Mouse (Mus musculus): ENCODE measurements around the gene H2-Oa. TPM values are rescaled to one million over a fixed set of nuclear protein-coding genes. Genes with fewer than 3 reads are reported as not detected.
A peak's percentile ranks its signal among the peaks of the same experiment; 100 is the strongest.

The H2-Oa gene
- total RNA-seq, 2 experiments from 2014 or later, result not detected

- intact Hi-C loops (cut with DNase I), result no loop called here
- DNase-seq, result peak; percentile 83
Observed at GRCm38 (mm10) chr17:34120814-34121171, 28.7 kb downstream of the H2-Oa start.

DNA sequence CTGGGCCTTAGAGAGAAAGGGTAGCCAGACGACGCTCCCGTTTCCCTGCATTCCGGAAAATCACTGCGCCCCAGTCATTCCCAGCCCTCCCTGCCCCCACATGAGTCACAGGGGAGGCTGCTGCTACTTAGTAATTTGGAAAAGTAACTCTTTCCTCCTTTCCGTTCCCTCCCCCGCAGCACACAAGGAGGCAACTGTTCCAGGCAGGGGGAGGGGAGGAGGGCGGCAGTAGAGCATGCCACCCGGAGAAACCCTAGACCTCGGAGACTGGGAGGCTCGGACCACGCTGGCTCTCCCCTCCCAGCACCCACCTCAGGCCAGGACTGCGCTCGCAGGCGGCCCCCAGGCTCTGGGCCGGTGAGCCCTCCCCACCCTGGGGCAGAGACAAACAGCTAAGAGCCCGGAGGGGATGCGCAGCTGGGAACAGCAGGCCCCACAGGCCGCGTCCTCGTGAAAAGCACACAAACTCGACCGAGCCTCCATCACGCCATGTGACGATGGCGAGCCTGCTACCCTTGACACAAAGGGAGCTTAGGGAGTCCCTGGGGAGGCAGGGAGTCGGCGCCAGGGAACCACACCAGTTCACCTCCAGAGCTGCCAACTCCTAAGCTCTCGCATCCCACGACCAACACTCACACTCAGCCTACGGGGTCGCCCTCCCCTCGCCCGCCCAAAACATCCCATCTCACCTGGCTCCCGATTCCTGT is 29.2 kb downstream of the H2-Oa start:
- DNase-seq, result peak; percentile 83
- intact Hi-C loops (cut with DNase I), result no loop called here

DNA sequence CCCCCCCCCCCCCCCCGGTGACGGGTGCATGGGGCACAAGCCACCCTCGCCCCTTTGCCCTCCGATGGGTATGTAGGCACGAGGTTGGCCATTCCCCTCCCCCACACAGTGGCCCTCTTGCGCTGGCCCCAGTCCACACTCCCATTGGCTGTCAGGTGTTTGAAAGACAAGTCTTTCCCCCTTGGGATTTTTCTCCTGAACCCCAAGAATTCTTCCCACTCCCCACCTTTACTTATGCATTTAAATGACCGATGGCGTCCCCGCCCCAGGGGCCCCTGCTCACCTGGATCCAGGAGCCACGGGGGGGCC is 29.7 kb downstream of the H2-Oa start:
- DNase-seq, result peak; percentile 80

GRCm38 (mm10) chr17:34122188-34122984 is 30.2 kb downstream of the H2-Oa start, which contains the start of gene Brd2:
Gene Brd2, minus strand, starts transcription at chr17:34122634.
- intact Hi-C loops (cut with DNase I), result no loop called here
- DNase-seq, result peak; percentile 98

More for the DNA sequence above, 29.7 kb downstream of the H2-Oa start:
- intact Hi-C loops (cut with DNase I), result no loop called here

GRCm38 (mm10) chr17:34123111-34123510 is 31.0 kb downstream of the H2-Oa start:
- DNase-seq, result no peak
- intact Hi-C loops (cut with DNase I), result no loop called here

- intact Hi-C loops (cut with DNase I), result no loop called here
- DNase-seq, result no peak
Observed at GRCm38 (mm10) chr17:34123518-34123917, 31.4 kb downstream of the H2-Oa start.

- intact Hi-C loops (cut with DNase I), result no loop called here
- DNase-seq, result no peak
Observed at GRCm38 (mm10) chr17:34124649-34125048, 32.5 kb downstream of the H2-Oa start.

DNA sequence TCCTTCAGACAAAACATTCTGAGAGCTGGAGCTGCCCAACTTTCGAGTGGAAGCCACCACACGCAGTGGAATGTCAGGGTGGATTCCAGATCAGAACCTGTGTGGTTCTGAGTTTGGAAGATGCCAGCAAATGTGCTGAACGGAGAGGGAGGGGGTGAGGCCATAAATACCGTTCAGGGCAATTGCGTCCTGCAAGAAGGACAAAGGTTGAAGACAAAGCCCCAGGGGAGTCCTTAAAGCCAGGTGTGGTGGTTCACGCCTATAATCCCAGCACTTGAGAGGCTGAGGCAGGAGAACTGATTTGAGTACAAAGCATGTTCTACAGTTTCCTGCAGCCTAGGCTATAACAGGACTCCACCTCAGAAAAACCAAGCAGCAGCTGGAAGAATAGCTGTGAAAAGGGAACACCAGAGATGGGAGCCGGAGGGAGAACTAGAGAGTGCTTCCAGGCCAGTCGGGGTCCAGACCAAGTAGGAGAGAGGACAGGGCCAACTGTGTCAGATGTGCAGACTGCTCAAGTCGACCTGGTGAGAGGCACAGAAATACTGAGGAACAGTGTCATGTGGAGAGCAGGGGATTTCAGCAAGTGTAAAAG is 34.8 kb downstream of the H2-Oa start:
- intact Hi-C loops (cut with DNase I), result no loop called here
- DNase-seq, result no peak

- DNase-seq, result no peak
- intact Hi-C loops (cut with DNase I), result no loop called here
Observed at GRCm38 (mm10) chr17:34127475-34127874, 35.3 kb downstream of the H2-Oa start.

- no peak for DNase-seq
- intact Hi-C loops (cut with DNase I), result no loop called here
Observed at GRCm38 (mm10) chr17:34128264-34128937, 36.3 kb downstream of the H2-Oa start.

DNA sequence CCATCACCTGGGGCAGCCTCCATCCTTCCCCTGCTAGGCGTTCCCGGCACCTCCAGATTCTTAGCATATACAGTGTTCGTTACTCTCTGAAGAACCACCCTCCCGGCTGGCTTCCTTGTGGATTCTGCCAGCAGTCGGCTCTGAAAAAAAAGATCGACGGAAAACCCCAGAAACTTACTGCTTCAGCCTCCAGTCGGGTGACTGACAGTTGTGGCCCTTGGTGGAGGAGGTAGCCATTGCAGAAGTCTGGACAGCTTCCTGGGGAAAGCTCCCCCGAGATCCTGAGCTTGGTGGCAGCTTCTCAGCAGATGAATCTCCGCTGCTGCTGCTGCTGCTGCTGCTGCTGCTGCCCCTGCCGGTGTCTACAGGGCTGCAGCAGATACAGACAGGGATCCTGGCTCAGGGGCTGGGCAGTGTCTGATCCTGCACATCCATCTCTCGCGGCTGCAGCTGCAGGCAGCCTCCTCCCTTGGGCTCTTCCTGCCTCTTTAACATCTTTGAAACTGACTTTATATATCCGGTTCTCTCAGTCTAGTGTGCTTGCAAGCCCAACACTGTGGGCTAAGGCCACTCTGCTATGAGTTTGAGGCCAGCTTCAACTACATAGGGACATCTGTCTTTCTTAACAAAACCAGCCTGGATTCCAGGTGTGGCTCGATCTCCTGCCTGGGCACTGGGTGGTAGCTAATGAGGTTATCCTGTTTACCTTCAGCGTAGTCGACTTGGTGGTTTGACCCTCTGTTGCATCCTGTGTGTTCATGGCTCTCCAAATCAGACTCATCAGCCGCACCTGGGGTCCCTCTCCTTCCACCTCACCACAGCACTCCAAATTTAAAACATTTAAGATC is 37.0 kb downstream of the H2-Oa start:
- intact Hi-C loops (cut with DNase I), result no loop called here
- DNase-seq, result no peak

DNA sequence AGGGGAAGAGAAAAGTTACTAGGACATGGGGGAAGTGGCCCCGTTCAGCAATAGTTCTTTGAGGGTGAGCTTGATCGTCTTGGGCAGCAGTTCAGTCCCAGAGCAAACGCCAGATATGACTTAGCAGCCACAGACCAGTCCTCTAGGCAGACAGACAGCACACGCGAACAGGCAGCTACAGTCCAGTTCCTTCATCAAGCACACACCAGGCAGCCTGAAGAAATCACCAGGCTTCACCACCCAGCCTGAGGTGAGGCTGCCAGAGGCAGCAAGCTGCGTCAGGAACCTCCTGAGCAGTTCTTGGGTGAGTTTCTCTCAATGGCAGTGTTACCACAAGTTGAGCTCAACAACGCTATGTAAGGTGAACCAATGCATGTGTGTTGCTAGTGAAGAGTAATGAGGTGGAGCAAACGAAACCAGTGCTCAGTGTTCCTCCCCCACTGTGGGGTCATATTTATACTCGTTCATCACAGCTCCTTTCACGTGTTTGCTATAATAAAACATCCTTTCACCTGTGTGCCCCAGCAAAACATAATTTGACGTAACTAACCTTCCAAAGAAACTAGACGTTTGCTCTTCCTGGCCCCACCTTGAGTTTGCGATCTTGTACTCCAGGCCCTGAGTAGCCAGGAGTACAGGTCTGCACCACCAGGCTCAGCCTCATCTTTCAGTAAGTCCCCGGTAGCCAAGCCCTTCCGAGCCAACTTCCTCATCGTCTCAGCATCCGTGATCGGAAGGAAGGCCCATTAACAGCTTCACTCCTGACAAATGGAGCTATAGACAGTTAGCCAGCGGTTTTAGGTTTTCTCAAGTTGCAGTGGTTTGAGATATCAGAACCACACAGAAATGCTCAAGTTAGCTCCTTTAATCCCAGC is 38.2 kb downstream of the H2-Oa start:
- DNase-seq, result no peak
- intact Hi-C loops (cut with DNase I), result no loop called here

GRCm38 (mm10) chr17:34131911-34132310 is 39.8 kb downstream of the H2-Oa start:
- no peak for DNase-seq
- intact Hi-C loops (cut with DNase I), result no loop called here

DNA sequence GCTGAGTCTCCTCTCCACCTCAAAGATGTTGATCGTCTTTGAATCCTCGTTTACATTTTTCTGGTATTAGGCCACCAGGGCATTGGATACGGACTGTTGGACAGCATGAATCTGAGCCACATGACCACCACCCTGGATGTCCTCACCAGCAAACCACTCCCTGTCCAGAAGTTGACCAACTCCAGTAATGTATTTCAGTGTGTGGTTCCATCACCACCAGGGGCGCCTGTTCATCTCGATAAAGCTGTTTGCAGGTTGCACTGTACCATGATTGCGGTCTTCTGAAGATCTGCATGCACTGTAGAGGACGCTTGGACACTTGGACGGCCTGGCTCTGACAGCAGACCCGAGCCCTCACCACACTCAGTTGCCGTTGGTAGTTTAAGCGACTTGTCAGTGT is 41.1 kb downstream of the H2-Oa start:
- no peak for DNase-seq
- intact Hi-C loops (cut with DNase I), result no loop called here

- no peak for DNase-seq
- intact Hi-C loops (cut with DNase I), result no loop called here
Observed at GRCm38 (mm10) chr17:34134451-34134850, 42.3 kb downstream of the H2-Oa start.

DNA sequence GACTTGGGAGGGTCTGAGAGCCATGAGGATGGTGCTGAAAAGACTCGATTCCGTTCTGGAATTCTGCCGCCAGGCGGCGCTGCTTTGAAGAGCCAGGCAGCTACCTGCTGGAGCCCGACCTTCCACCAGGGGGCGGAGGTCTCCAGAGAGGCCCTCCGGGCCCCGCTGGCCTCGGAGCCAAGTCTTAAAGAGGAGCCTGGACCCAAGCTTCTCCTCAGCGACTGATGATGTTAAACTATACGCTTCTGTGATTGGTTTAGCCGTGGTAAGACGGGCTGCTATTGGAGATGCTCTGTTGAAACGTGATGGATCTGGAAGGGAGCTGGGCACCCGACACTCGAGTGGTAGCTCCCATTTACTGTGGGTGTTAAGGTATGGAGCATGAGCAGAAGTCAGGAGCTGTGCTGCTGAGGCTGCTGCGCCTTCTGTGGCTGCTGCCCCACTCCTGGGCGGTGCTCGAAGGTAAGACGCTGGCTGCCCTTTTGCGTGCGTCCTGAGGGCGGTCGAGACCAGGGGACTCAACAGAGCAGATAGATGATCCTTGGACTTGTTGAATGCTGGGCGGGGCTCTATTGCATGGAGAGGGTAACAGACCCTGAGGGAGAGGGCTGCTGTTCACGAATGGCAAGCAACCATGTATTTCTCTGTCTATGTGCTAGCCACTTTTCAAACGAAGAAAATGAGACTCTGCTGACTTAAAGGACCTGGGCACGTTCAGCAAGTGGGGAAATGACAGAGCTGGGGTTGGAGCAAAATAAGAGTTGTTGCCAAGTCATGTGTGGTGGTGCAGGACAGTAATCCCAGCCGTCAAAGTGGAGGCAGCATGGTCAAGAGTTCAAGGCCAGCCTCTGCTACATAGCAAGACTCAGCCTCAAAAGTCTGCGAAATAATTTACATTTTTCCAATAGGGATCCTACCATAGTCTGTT is 43.4 kb downstream of the H2-Oa start:
- intact Hi-C loops (cut with DNase I), result no loop called here
- DNase-seq, result peak; percentile 98

GRCm38 (mm10) chr17:34137601-34138000 is 45.5 kb downstream of the H2-Oa start:
- DNase-seq, result no peak
- intact Hi-C loops (cut with DNase I), result no loop called here

- intact Hi-C loops (cut with DNase I), result no loop called here
- no peak for DNase-seq
Observed at GRCm38 (mm10) chr17:34138655-34139054, 46.5 kb downstream of the H2-Oa start.
